Mouse (Mus musculus) limb, embryonic 11.5 days (tissue): ENCODE measurements around the gene Ptpdc1. TPM values are rescaled to one million over a fixed set of nuclear protein-coding genes. Genes with fewer than 3 reads are reported as not detected.
A peak's percentile ranks its signal among the peaks of the same experiment; 100 is the strongest.

ENCODE experiments used
- ATAC-seq: fragments of 200-750 bp; cut with Nextera tagmentation; 2 replicates; pipeline ENCODE4 v1.8.0; 2017; ENCODE audit warnings: low read depth; ENCODE audit not compliant: insufficient number of reproducible peaks, low FRiP score, low TSS enrichment
- DNase-seq: peaks from one replicate; pipeline ENCODE4 v3.0.0-alpha.2; 2015; ENCODE audit warnings: low spot score
- H3K27ac ChIP-seq: fragments of 300-500 bp; sonication (generic); replicated peaks from 2 replicates; pipeline ENCODE4 v1.5.1; 2014; ENCODE audit warnings: low read depth, mild to moderate bottlenecking, low read length
- H3K27me3 ChIP-seq: fragments of 300-500 bp; sonication (generic); 2 replicates; pipeline ENCODE4 v1.6.1; 2014; ENCODE audit warnings: mild to moderate bottlenecking, low read length, mixed read lengths; ENCODE audit not compliant: control insufficient read depth, insufficient read depth
- H3K36me3 ChIP-seq: fragments of 300-500 bp; sonication (generic); 2 replicates; pipeline ENCODE4 v1.6.1; 2014; ENCODE audit warnings: mild to moderate bottlenecking, low read length, moderate library complexity, mixed read lengths; ENCODE audit not compliant: control insufficient read depth, insufficient read depth
- H3K4me1 ChIP-seq: fragments of 300-500 bp; sonication (generic); 2 replicates; pipeline ENCODE4 v1.6.1; 2014; ENCODE audit warnings: low read length, mixed read lengths; ENCODE audit not compliant: control insufficient read depth, insufficient read depth
- H3K4me2 ChIP-seq: fragments of 300-500 bp; sonication (generic); 2 replicates; pipeline ENCODE4 v1.6.1; 2014; ENCODE audit warnings: low read depth, mild to moderate bottlenecking, moderate library complexity; ENCODE audit not compliant: severe bottlenecking
- H3K4me3 ChIP-seq: fragments of 300-500 bp; sonication (generic); 2 replicates; pipeline ENCODE4 v1.5.1; 2014; ENCODE audit warnings: low read depth, low read length
- H3K9ac ChIP-seq: fragments of 300-500 bp; sonication (generic); 2 replicates; pipeline ENCODE4 v1.6.1; 2014; ENCODE audit warnings: mild to moderate bottlenecking, low read length
- H3K9me3 ChIP-seq: fragments of 300-500 bp; sonication (generic); 2 replicates; pipeline ENCODE4 v1.6.1; 2016; ENCODE audit warnings: low read length; ENCODE audit not compliant: control insufficient read depth
- WGBS: fragments of 180-500 bp; shearing (Covaris S2); extraction: QIAGEN DNeasy Blood & Tissue Kit; methylation state at CpG from one replicate; pipeline ENCODE4 v1.1.7; 2014; 5-methylcytosine and 5-hydroxymethylcytosine counted together
- polyA plus RNA-seq: library from polyadenylated mRNA; unstranded; fragments of >200 nt; fragmentation: Nextera tagmentation; extraction: Ambion mirVana; gene quantifications from 2 replicates; pipeline ENCODE4 v1.2.1, GENCODE M21; 2014

The Ptpdc1 gene
- polyA plus RNA-seq, 1 experiment from 2014 or later = 13.8 TPM

- no peak overlapping the region for H3K4me3 ChIP-seq
- no peak overlapping the region for H3K9ac ChIP-seq
- H3K27me3 ChIP-seq = no peaks in the 10 kb centered on the region
- no peak overlapping the region for H3K4me2 ChIP-seq
- no peaks in the 10 kb centered on the region for H3K9me3 ChIP-seq
- DNase-seq (no peak), ATAC-seq (no peak)
- no peaks in the 10 kb centered on the region for H3K4me1 ChIP-seq
- H3K27ac ChIP-seq = no peak overlapping the region
- 91% methylated on average over 1 of the region's 1 CpGs for WGBS
- no peaks in the 10 kb centered on the region for H3K36me3 ChIP-seq
These were observed 69.5 kb downstream of the Ptpdc1 start for GRCm38 (mm10) chr13:48555976-48556375.

GRCm38 (mm10) chr13:48554552-48554951, 70.9 kb downstream of the Ptpdc1 start:
- DNase-seq (no peak), ATAC-seq (no peak)
- H3K9me3 ChIP-seq = no peaks in the 10 kb centered on the region
- WGBS = 84% methylated on average over 1 of the region's 1 CpGs
- H3K36me3 ChIP-seq = no peaks in the 10 kb centered on the region
- H3K27ac ChIP-seq = no peak overlapping the region
- H3K4me2 ChIP-seq = no peak overlapping the region
- no peaks in the 10 kb centered on the region for H3K4me1 ChIP-seq
- no peak overlapping the region for H3K9ac ChIP-seq
- no peaks in the 10 kb centered on the region for H3K27me3 ChIP-seq
- H3K4me3 ChIP-seq = no peak overlapping the region

- Histone ChIP-seq H3K4me2 (no peak overlapping the region), H3K4me1 (no peaks in the 10 kb centered on the region), H3K9ac (no peak overlapping the region), H3K9me3 (no peaks in the 10 kb centered on the region), H3K36me3 (no peaks in the 10 kb centered on the region), H3K27ac (no peak overlapping the region), H3K4me3 (no peak overlapping the region), H3K27me3 (no peaks in the 10 kb centered on the region)
- ATAC-seq = no peak
- 87% methylated on average over 5 of the region's 5 CpGs for WGBS
- no peak for DNase-seq
These were observed 72.0 kb downstream of the Ptpdc1 start for GRCm38 (mm10) chr13:48553511-48553910.

GRCm38 (mm10) chr13:48552181-48553090, 73.0 kb downstream of the Ptpdc1 start:
- no peak for DNase-seq
- 80% methylated on average over 21 of the region's 21 CpGs for WGBS
- H3K9ac ChIP-seq = no peak overlapping the region

GRCm38 (mm10) chr13:48548296-48548695, 77.2 kb downstream of the Ptpdc1 start:
- 95% methylated on average over 5 of the region's 5 CpGs for WGBS
- no peaks in the 10 kb centered on the region for H3K27me3 ChIP-seq
- ATAC-seq (no peak), DNase-seq (no peak)
- no peaks in the 10 kb centered on the region for H3K9me3 ChIP-seq
- H3K4me2 ChIP-seq = no peak overlapping the region
- H3K4me1 ChIP-seq = peaks cover 4% of the 10 kb centered on the region; the same call in 1 of the 2 replicates
- H3K9ac ChIP-seq = no peak overlapping the region
- no peaks in the 10 kb centered on the region for H3K36me3 ChIP-seq
- H3K4me3 ChIP-seq = no peak overlapping the region
- H3K27ac ChIP-seq = no peak overlapping the region

More at GRCm38 (mm10) chr13:48552181-48553090, 73.0 kb downstream of the Ptpdc1 start:
- Histone ChIP-seq H3K4me2 (no peak overlapping the region), H3K27ac (no peak overlapping the region), H3K4me3 (no peak overlapping the region), H3K4me1 (no peaks in the 10 kb centered on the region), H3K9me3 (no peaks in the 10 kb centered on the region), H3K27me3 (no peaks in the 10 kb centered on the region), H3K36me3 (no peaks in the 10 kb centered on the region)
- ATAC-seq = no peak

GRCm38 (mm10) chr13:48547623-48548022, 77.8 kb downstream of the Ptpdc1 start:
- H3K4me2 ChIP-seq = no peak overlapping the region
- H3K36me3 ChIP-seq = no peaks in the 10 kb centered on the region
- no peak overlapping the region for H3K4me3 ChIP-seq
- peaks cover 4% of the 10 kb centered on the region; the same call in 1 of the 2 replicates for H3K4me1 ChIP-seq
- DNase-seq (no peak), ATAC-seq (no peak)
- H3K9me3 ChIP-seq = no peaks in the 10 kb centered on the region
- H3K27me3 ChIP-seq = no peaks in the 10 kb centered on the region
- WGBS = 93% methylated on average over 6 of the region's 6 CpGs
- H3K9ac ChIP-seq = no peak overlapping the region
- H3K27ac ChIP-seq = no peak overlapping the region

GRCm38 (mm10) chr13:48546330-48546917, 79.0 kb downstream of the Ptpdc1 start:
- H3K4me2 ChIP-seq = peak overlapping the region; percentile 29; the same call in 1 of the 2 replicates
- under 1% methylated on average over 70 of the region's 72 CpGs for WGBS
- peaks cover 4% of the 10 kb centered on the region; the same call in 1 of the 2 replicates for H3K4me1 ChIP-seq
- H3K9ac ChIP-seq = peak overlapping the region; percentile 99
- H3K36me3 ChIP-seq = no peaks in the 10 kb centered on the region
- peak overlapping the region; percentile 95 for H3K4me3 ChIP-seq
- DNase-seq (peak; percentile 99), ATAC-seq (peak; percentile 96)
- no peaks in the 10 kb centered on the region for H3K9me3 ChIP-seq
- peak overlapping the region; percentile 98 for H3K27ac ChIP-seq
- no peaks in the 10 kb centered on the region for H3K27me3 ChIP-seq

- H3K9me3 ChIP-seq = no peaks in the 10 kb centered on the region
- H3K4me3 ChIP-seq = peak overlapping the region; percentile 95
- peak overlapping the region; percentile 98 for H3K27ac ChIP-seq
- under 1% methylated on average over 59 of the region's 72 CpGs for WGBS
- no peaks in the 10 kb centered on the region for H3K27me3 ChIP-seq
- peak; percentile 99 for DNase-seq
- peak overlapping the region; percentile 55 for H3K4me2 ChIP-seq
- no peaks in the 10 kb centered on the region for H3K36me3 ChIP-seq
- H3K9ac ChIP-seq = peak overlapping the region; percentile 99
- ATAC-seq = peak; percentile 93
- peaks cover 4% of the 10 kb centered on the region; the same call in 1 of the 2 replicates for H3K4me1 ChIP-seq
These were observed 79.8 kb downstream of the Ptpdc1 start for GRCm38 (mm10) chr13:48545476-48546281.
